Mouse (Mus musculus) embryonic facial prominence, embryonic 10.5 days (tissue): ENCODE results near the gene Pced1a. TPM values are rescaled to one million over a fixed set of nuclear protein-coding genes. Genes with fewer than 3 reads are reported as not detected.

Experiments used
- DNase-seq: peaks from one replicate; pipeline ENCODE4 v3.0.0-alpha.2; 2017; ENCODE audit warnings: low spot score
- H3K27ac ChIP-seq: fragments of 300-500 bp; sonication (generic); replicated peaks from 2 replicates; pipeline ENCODE4 v1.5.1; 2016; ENCODE audit warnings: mild to moderate bottlenecking
- H3K27me3 ChIP-seq: fragments of 300-500 bp; sonication (generic); replicated peaks from 2 replicates; pipeline ENCODE4 v1.6.1; 2016; ENCODE audit warnings: low read depth, mild to moderate bottlenecking; ENCODE audit not compliant: poor library complexity, severe bottlenecking
- H3K36me3 ChIP-seq: fragments of 300-500 bp; sonication (generic); replicated peaks from 2 replicates; pipeline ENCODE4 v1.6.1; 2016; ENCODE audit warnings: mild to moderate bottlenecking, moderate library complexity
- H3K4me1 ChIP-seq: fragments of 300-500 bp; sonication (generic); 2 replicates; pipeline ENCODE4 v1.6.1; 2016
- H3K4me3 ChIP-seq: fragments of 300-500 bp; sonication (generic); 2 replicates; pipeline ENCODE4 v1.5.1; 2016; ENCODE audit warnings: mild to moderate bottlenecking, moderate library complexity
- H3K9me3 ChIP-seq: fragments of 300-500 bp; sonication (generic); 2 replicates; pipeline ENCODE4 v1.6.1; 2016; ENCODE audit warnings: mild to moderate bottlenecking
- WGBS: fragments of 180-500 bp; shearing (Covaris S2); methylation state at CpG from one replicate; pipeline ENCODE4 v1.1.7; 2016; 5-methylcytosine and 5-hydroxymethylcytosine counted together
- polyA plus RNA-seq: library from polyadenylated mRNA; unstranded; fragments of >200 nt; fragmentation: Nextera tagmentation; extraction: Ambion mirVana; gene quantifications from 2 replicates; pipeline ENCODE4 v1.2.1, GENCODE M21; 2016

Gene Pced1a
- polyA plus RNA-seq, 1 experiment from 2014 or later = 13.9 TPM

DNA sequence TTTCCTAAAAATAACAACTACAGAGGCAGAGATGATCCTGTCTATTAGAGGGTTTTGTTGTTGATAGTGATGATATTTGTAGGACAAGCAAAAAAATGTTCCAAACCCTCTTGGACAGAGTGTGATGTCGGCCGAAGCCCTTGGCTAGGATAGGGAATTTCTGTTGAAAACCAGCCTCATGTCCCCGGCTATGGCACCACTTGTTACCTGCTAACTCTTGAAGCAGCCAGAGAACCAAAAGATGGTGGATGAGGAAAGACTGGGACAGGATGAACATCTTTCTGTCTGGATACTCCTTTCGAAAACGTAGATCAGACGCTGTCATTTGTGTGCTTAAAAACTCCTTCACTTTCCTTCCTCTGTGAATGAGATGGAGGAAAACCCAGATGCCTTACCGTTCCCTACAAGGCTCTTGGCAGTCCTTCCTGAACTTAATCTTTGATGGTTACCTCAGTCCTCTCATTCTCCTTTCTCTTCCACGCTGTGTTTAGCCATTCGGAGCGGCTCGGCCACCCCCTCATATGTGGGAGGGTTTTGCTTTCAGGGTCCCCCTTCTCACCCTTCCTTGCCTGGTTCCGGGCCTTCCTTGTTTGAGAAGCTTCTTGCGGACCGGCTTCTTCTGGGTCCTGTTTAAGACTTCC, 26.7 kb upstream of the Pced1a start:
- no peak for DNase-seq
- H3K36me3 ChIP-seq = no peaks in the 10 kb centered on the region
- H3K4me1 ChIP-seq = peaks cover 28% of the 10 kb centered on the region
- peak overlapping the region; percentile 95 for H3K4me3 ChIP-seq
- H3K27me3 ChIP-seq = peaks cover 25% of the 10 kb centered on the region
- no peaks in the 10 kb centered on the region for H3K9me3 ChIP-seq
- H3K27ac ChIP-seq = no peak overlapping the region
- WGBS = 74% methylated on average over 14 of the region's 14 CpGs

DNA sequence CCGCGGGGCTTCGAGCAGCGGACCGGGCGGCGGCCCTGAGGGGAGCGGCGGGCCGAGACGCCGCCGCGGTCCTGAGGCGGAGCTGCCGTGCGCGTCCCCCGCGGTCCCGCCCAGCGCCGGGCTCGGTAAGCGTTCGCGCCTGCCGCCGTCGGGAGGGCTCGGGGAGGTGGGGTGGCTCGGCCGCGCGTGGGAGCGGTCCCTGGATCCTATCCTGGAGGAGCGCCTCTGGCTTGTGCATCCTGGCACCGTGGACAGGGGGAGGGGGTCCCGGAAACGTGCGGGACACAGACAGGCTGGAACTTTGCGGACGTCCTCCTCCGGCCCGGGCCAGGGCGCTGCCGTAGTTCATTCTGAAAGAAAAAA, 25.9 kb upstream of the Pced1a start:
- no peaks in the 10 kb centered on the region for H3K9me3 ChIP-seq
- peaks cover 3% of the 10 kb centered on the region for H3K36me3 ChIP-seq
- WGBS = under 1% methylated on average over 47 of the region's 47 CpGs
- H3K27ac ChIP-seq = peak overlapping the region; percentile 92
- DNase-seq = no peak
- peak overlapping the region; percentile 95 for H3K4me3 ChIP-seq
- peaks cover 25% of the 10 kb centered on the region for H3K27me3 ChIP-seq
- peaks cover 28% of the 10 kb centered on the region for H3K4me1 ChIP-seq

DNA sequence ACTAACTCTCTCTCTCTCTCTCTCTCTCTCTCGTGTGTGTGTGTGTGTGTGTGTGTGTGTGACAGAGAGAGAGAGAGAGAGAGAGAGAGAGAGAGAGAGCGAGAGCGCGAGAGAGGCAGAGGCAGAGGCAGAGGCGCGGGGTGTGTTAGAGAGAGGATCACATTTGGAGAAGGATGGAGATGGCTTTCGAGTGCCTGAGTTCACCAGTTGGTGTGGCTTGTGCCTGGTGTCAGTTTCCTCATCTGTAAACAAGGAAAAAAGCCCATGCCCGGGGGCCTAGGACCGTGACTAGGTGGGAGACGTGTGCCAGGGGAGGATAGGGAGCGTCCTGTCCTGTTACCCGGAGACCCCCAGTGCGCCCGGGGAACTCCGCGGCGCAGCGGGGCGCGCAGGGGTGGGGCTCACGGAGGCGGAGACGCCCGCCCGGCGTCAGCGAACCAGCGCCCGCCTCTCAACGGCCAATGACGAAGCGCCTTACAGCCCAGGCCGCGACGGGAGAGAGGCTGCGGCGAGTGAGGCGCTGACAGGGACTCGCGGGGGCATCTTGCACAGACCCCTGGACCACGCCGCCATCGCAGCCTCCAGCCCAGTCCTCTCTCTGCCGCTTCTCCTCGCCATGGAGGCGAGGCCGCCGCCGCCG, 25.4 kb upstream of the Pced1a start, which contains the start of gene Ptpra:
Gene Ptpra, plus strand, starts transcription at position 485 of the 640 bp plus-strand sequence.
- Histone ChIP-seq H3K36me3 (peaks cover 6% of the 10 kb centered on the region), H3K27me3 (peaks cover 25% of the 10 kb centered on the region)
- under 1% methylated on average over 50 of the region's 50 CpGs for WGBS

DNA sequence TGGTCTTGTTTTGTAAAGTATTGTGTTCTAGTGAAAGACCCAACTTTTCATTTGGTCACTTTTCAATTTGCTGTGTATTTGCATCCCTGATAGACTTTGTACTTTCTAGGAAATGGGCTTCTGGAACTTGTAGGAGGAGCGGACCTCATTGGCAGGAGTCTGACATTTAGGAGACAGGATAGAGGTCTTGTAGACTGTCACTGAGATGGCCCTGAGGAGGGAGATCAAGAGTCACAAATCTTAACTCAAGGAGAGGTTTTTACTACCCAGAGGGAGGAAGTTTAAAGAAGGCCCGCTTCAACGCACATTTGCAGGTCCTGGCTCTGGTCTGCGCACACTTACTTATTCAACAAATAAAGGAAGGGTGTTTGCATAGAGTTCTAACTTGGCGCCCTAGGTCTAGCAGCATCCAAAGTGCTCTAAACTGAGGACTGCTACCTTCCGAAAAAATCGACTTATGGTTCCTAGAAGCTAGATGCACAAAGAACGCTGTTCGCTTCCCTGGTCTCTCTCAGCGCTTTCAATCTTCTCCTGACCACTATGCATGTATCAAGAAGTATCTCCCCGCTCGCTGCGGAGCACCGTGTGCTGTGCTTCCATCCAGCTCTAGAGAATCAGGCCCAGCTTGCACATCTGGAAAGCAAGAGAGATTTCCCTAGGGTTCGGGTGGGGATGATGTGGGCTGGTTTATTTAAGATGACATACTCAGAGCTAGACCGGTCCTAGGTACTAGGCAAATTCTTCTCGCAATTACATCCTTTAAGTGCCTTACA, 24.7 kb upstream of the Pced1a start:
- WGBS = 8% methylated on average over 17 of the region's 17 CpGs
- H3K27ac ChIP-seq = no peak overlapping the region

More for the DNA sequence above, 25.4 kb upstream of the Pced1a start, which contains the start of gene Ptpra:
- DNase-seq = peak; percentile 94
- H3K9me3 ChIP-seq = no peaks in the 10 kb centered on the region
- H3K27ac ChIP-seq = peak within 1 kb of the TSS; percentile 92
- H3K4me3 ChIP-seq = peak within 1 kb of the TSS; percentile 95
- H3K4me1 ChIP-seq = peaks cover 28% of the 10 kb centered on the region

DNA sequence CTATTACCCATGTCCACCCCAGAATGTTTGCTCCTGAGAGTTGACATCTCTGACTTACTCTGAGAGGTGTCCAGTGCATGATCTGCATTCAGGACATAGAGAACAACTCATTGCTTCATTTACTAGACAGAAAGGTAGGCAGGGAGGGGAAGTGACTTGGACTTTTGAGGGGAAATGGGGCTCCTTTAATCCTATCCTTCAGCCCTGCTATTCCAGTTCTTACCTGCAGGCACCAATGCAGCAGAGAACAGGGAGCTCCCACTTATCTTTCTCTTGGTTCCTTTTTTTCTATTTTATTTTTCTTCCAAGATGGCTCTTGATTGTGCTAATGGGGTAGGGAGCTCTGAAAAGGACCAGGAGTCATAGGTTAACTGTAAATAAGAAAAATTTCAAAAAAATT, 23.9 kb upstream of the Pced1a start:
- no peak for DNase-seq
- Histone ChIP-seq H3K9me3 (no peaks in the 10 kb centered on the region), H3K36me3 (peaks cover 19% of the 10 kb centered on the region), H3K4me3 (no peak overlapping the region), H3K4me1 (peaks cover 28% of the 10 kb centered on the region), H3K27me3 (peaks cover 25% of the 10 kb centered on the region), H3K27ac (no peak overlapping the region)

More for the DNA sequence above, 24.7 kb upstream of the Pced1a start:
- Histone ChIP-seq H3K27me3 (peaks cover 25% of the 10 kb centered on the region), H3K36me3 (peaks cover 12% of the 10 kb centered on the region), H3K4me3 (peak overlapping the region; percentile 95), H3K4me1 (peaks cover 28% of the 10 kb centered on the region), H3K9me3 (no peaks in the 10 kb centered on the region)
- DNase-seq = peak; percentile 34

- Histone ChIP-seq H3K4me3 (no peak overlapping the region), H3K9me3 (no peaks in the 10 kb centered on the region), H3K36me3 (peaks cover 82% of the 10 kb centered on the region), H3K27me3 (peaks cover under 1% of the 10 kb centered on the region; the same call in 1 of the 2 replicates), H3K4me1 (no peaks in the 10 kb centered on the region), H3K27ac (no peak overlapping the region)
- no peak for DNase-seq
- 88% methylated on average over 10 of the region's 10 CpGs for WGBS
Observed at GRCm38 (mm10) chr2:130442162-130442561, 17.7 kb upstream of the Pced1a start.

- H3K4me1 ChIP-seq = no peaks in the 10 kb centered on the region
- no peak overlapping the region for H3K27ac ChIP-seq
- H3K36me3 ChIP-seq = peaks cover 82% of the 10 kb centered on the region
- no peaks in the 10 kb centered on the region for H3K9me3 ChIP-seq
- DNase-seq = no peak
- H3K4me3 ChIP-seq = no peak overlapping the region
- WGBS = 95% methylated on average over 4 of the region's 4 CpGs
- no peaks in the 10 kb centered on the region for H3K27me3 ChIP-seq
Observed at GRCm38 (mm10) chr2:130439840-130440480, 15.5 kb upstream of the Pced1a start.

GRCm38 (mm10) chr2:130438861-130439260, 14.4 kb upstream of the Pced1a start:
- 94% methylated on average over 3 of the region's 3 CpGs for WGBS
- H3K27me3 ChIP-seq = no peaks in the 10 kb centered on the region
- H3K36me3 ChIP-seq = peaks cover 73% of the 10 kb centered on the region

DNA sequence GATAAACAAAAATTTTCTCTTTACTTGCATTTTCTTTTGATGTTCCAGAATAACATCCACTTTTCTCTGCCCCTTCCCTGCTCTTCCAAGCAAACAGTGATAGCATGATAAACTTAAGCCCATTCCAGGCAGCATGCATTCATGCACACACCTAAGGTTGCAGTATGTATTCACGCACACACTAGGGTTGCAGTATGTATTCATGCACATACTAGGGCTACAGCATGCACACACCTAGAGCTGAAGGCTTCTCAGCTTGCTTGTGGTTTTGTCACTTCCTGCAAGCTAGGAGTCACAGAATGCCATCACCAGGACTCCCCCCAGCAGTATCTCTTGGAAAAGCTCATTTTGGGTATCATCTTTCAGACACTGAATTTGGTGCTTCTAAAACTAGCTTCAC, 12.3 kb upstream of the Pced1a start:
- Histone ChIP-seq H3K27ac (no peak overlapping the region), H3K4me3 (no peak overlapping the region), H3K9me3 (no peaks in the 10 kb centered on the region), H3K36me3 (peaks cover 62% of the 10 kb centered on the region), H3K27me3 (no peaks in the 10 kb centered on the region), H3K4me1 (no peaks in the 10 kb centered on the region)
- no peak for DNase-seq
- WGBS = 96% methylated on average over 1 of the region's 1 CpGs

More at GRCm38 (mm10) chr2:130438861-130439260, 14.4 kb upstream of the Pced1a start:
- H3K4me3 ChIP-seq = no peak overlapping the region
- no peaks in the 10 kb centered on the region for H3K4me1 ChIP-seq
- H3K27ac ChIP-seq = no peak overlapping the region
- no peaks in the 10 kb centered on the region for H3K9me3 ChIP-seq
- no peak for DNase-seq

DNA sequence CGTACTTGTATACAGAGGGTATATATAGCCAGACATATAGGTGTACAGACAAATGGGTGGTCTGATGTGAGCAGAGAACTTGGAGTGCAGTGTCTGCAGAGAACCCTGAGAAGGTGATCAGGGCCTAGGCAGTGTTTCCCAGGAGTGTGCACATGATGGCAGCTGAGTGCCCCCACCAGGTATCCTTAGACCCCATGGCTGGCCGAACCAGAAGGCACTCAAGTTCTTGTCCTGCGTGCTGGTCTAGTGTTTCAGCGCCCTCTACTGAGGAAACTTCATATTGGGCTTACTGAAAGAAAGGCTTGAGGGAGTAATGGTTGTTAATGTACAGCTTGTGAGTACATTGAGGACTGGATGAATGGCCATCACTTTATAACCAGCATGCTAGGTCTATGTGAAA, 8.7 kb upstream of the Pced1a start:
- WGBS = 25% methylated on average over 4 of the region's 4 CpGs
- H3K4me3 ChIP-seq = no peak overlapping the region
- H3K27ac ChIP-seq = no peak overlapping the region
- H3K4me1 ChIP-seq = no peaks in the 10 kb centered on the region
- peaks cover 48% of the 10 kb centered on the region for H3K36me3 ChIP-seq
- H3K27me3 ChIP-seq = no peaks in the 10 kb centered on the region
- peak; percentile 42 for DNase-seq
- H3K9me3 ChIP-seq = no peaks in the 10 kb centered on the region

DNA sequence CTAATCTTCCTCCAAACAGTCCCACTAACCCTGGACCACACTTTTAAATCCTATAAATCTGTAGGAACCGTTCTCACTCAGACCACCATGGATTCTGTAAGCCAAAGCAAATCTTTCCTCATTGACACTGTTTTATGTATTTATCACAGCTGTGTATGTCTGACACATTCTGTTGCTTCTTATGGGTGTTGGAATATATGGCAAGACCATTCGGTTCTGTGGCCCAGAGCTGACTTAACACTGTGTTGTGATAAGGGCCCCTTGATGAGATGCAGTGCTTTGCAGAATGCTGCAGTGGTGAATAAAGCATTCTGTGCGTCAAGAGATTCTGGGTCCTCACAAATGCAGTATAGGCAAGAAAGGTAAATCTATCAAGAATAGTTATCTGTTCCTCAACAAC, 7.7 kb upstream of the Pced1a start:
- peaks cover 47% of the 10 kb centered on the region for H3K36me3 ChIP-seq
- no peak overlapping the region for H3K4me3 ChIP-seq
- no peaks in the 10 kb centered on the region for H3K27me3 ChIP-seq
- 88% methylated on average over 3 of the region's 3 CpGs for WGBS
- no peaks in the 10 kb centered on the region for H3K9me3 ChIP-seq
- no peaks in the 10 kb centered on the region for H3K4me1 ChIP-seq
- H3K27ac ChIP-seq = no peak overlapping the region
- no peak for DNase-seq

DNA sequence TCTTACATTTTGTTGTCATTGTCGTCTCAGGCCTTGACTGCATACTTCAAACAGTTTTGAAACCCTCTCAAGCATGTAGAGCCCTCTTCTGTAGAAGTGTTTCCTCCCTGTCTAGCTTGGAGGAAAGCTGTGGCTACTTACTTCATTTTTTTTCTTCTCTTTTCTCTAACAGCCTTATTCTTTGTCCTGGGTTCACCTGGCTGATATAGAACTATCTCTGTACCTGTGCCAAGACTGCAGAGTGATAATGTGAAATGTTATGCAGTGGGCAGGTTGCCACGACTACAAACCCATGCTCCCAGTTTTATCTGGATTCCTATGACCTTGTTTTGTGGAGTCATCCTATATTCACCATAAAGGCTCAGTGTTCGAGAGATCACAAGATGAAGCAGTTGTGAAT, 6.0 kb upstream of the Pced1a start:
- 88% methylated on average over 3 of the region's 3 CpGs for WGBS
- Histone ChIP-seq H3K9me3 (no peaks in the 10 kb centered on the region), H3K36me3 (peaks cover 48% of the 10 kb centered on the region), H3K4me1 (peaks cover under 1% of the 10 kb centered on the region; the same call in 1 of the 2 replicates), H3K27ac (no peak overlapping the region), H3K4me3 (no peak overlapping the region), H3K27me3 (no peaks in the 10 kb centered on the region)
- no peak for DNase-seq
